Mouse (Mus musculus) cortical plate, adult 2 months (tissue): ENCODE measurements around the gene Atp4b.

ENCODE experiments used
- CTCF ChIP-seq: fragments of 200-500 bp; IDR thresholded peaks from 2 replicates; pipeline ENCODE4 v1.5.1; 2011; ENCODE audit warnings: mild to moderate bottlenecking, control low read depth, low read length; ENCODE audit not compliant: insufficient read depth; ENCODE audit errors: extremely low read depth
- POLR2A ChIP-seq: fragments of 200-500 bp; IDR thresholded peaks from 2 replicates; pipeline ENCODE4 v1.6.1; 2011; ENCODE audit warnings: mild to moderate bottlenecking, low read length, control low read depth; ENCODE audit not compliant: insufficient read depth; ENCODE audit errors: extremely low read depth

DNA sequence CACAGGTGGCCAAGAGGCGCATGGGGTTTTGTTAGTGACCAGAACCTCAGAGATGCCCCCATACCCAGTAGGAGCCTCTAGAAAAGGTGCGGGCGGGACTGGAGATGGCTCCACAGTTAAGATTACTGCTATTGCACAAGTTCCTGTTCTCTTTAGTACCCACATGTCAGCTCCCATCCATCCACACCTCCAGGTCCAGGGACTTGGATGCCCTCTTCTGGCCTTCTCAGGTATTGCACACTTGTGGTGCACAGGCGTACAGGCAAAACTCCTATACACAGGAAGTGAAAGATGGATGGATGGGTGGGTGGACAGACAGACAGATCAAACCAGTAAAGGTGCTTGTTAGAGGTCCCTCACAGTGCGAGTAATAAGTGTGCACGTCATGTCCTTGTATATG lies 34.8 kb downstream of the Atp4b start:
- TF ChIP-seq CTCF (no peak), POLR2A (no peak)
